Mouse (Mus musculus) embryo, embryonic 9.5 days (tissue): ENCODE results near the gene Itpr1.

Experiments
- DNase-seq: peaks from one replicate; pipeline ENCODE4 v3.0.0-alpha.2; 2017; ENCODE audit errors: extremely low spot score

The Itpr1 gene

DNA sequence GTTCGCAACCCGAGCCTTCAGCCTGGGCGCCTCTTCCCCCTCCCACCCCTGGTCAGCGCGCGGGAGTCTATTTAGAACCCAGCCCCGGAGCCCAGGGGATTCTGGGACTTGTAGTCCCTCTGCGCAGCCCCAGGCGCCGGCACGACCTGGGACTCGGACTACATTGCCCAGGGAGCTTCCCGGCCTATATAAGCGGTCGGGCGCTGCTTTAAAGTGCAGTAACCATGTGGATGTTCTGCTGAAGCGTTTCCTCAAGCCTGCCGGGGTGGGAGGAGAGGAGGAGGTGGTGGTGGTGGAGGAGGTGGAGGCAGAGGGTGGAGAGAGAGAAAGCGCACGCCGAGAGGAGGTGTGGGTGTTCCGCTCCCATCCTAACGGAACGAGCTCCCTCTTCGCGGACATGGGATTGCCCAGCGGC is at the start of gene Itpr1:
TSS of gene Itpr1 (plus strand) at position 216 of the 415 bp plus-strand sequence.
- DNase-seq = peak; percentile 96

DNA sequence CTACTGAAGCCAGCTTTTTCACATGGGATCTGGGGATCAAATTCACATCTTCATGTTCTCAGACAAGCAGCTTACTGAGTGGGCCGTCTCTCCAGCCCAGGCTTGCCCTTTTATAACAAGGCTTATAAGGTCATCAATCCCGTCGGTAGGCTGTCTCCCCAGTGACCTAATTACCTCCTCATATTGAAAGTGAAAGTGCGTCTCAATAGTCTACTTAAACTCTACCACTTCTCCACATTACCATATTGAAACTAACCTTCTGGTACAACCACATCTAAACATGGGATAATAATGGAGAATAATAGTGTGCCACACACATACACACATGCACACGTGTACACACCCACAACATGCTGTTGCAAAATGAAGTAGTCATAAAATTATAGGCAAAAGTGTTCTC is 48.0 kb upstream of the Itpr1 start:
- no peak for DNase-seq

DNA sequence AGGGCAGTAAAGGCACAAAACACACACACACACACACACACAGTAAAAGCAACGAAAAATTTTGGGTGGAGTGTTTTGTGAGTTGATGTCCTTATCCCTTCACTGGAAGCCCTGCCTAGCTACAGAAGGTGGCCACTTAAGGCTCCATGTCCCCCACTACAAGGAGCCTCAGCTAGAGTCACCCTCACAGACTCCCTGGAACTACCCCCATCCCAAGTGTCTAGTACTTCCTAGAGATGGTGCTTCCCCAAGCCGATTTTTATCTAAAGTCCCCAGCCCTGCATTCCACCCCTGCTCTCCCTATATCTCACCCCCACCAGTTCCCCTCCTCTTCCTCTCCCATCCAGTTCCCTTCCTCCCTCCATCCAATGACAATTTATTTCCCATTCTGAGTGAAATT is 47.3 kb upstream of the Itpr1 start:
- no peak for DNase-seq

DNA sequence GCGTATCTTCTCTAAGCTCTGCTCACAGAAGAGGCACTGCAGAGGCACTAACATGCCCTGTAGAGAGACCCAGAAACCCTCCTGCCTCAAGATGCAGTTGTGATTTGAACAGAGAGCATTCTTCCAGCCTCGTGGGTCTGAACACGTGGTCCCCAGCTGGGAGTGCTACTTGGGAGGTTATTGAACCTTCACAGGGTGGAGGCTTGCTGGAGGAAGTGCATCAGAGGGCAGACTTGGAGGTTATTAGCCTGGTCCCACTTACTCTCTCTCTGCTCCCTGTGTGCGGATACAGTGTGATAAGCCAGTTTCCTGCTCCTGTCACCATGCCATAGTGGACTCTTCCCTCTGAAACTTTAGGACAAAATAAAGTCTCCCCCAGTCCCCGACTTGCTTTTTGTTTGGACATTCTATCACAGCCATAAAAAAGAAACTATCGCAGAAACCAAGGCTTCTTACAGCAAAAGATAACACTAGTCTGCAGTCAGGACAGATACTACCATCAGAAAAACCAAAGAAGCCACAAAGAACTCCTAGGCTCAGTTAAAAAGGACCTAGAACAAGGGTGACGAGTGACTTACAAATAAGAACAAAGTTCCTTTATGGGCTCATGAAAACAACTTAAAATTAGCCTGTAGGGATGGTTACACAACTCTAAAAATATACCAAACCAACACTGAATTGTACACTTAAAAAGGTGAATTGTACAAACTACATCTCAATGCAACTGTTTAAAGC is 44.8 kb upstream of the Itpr1 start:
- DNase-seq = no peak

DNA sequence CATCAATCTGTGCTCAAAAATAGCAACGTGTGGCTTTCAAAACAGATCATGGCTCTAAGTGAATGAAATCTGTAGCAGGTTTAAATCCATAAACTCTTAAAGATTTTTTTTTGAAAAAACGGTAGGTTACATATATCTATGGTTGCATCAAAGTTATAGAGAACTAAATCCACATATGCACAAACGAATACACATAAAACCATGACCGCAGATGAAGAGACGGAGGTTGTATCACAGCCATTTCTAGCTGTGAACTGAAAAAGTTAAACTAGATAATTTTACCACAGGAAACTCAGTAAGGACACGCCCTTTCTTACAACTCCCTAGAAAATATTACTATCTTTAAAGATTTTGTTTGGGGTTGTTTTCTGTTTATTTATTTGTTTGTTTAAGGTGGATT is 44.2 kb upstream of the Itpr1 start:
- no peak for DNase-seq

DNA sequence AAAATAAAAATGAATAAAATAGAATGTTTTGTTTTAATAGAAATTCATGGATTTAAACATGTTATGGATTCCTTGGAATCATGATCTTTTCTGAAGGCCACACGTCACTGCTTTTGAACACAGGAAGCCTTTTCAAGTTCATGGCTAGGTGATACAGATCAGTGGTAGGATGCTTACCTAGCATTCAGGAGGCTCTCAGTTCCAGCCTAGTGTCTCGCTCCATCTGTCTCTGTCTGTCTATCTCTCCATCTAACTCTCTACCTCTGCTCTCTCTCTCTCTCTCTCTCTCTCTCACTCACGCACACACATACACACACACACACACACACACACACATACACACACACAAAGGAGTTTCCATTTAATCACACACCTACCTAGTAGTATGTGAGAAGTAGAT is 43.4 kb upstream of the Itpr1 start:
- DNase-seq = no peak

DNA sequence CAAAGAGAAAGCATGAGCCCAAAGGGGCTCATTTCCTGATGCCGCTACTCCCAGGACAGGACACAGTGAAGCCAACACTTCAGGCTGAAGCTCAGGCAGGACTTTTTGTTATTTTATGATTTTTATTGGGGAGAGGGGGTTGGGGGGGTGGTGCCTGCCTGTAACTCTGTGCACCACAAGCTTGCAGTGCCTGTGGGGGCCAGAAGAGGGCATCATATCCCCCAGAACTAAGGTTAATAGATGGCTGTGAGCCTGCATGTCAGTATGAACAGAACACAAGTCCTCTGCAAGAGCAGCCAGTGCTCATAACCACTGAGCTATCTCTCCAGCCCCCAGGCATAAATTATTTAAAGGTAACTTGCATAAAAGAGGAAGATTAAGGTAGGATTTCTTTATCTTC is 40.7 kb upstream of the Itpr1 start:
- DNase-seq = no peak

DNA sequence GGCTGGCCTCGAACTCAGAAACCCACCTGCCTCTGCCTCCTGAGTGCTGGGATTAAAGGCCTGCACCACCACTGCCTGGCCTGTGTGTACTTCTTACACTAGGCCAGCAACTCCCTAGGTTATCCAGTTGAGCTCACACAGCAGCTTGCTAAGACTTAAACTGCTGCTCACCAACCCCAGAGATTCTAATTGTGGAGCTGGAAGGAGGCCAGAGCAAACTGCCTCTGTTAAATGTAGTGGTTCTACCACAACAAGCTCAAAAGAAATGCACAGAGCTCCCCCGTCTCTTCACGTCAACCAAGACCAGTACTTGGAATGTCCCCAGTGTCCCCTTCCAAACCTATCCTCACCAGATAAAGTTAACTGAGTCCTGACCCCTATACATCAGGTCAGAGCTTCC is 38.7 kb upstream of the Itpr1 start:
- no peak for DNase-seq

DNA sequence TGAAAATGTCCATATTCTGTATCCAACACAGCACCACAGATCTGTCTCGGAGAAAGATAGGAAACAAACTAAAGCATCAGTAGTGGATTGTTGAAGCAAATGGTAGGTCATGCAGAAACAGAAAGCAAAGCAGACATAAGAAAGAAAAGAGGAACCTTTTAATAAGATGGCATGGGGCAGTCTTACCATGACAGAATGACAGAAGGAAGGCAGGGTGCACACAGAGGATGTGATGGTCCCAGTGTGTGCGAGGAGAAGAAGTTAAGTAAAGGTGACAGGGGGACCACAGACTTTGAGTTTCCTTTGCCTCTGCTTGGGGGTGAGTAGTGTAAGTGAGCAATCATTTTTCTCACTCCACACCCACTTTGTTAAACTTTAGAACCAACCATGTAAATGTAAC is 33.8 kb upstream of the Itpr1 start:
- DNase-seq = no peak

DNA sequence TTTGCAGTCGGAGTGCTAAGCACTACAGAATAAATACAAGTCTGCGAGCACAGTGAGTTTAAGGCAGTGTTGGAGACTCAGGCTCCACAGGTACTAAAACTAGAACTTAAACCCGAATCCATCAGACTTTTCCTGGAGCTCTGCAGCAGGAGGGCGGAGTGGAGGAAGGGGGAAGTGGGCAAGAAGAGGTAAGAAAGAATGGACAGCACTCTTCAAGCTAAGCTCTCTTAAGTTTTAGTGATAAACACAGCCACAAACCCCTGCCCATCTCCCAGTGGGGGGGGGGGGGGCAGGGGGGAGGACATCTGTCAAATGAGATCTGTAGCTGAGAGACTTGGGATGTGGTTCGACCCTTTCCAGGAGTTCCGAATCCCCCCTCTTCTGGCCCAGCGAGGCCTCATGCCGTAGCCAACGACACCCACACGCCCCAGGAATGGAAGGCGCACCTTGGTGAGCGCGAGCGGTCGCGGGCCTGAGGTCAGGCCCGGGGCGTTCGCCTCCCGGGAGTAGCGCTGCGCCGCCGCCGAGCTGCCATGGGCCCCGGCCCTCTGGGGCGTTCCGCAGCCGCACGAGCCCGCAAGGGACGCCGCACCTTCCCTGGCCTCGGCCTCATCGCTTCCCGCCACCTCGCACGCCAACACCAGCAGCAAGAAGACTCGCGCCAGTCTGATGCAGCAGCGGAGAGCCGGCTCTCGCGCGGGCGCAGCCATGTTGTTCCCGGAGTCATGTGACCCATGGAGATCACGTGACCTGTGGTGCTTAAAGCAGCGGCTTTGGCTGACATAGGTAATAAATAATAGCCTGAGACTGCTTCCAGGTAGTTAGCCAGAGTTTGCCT is 27.8 kb upstream of the Itpr1 start, which contains the start of gene Sumf1:
TSS of gene Sumf1 (minus strand) at position 736 of the 838 bp plus-strand sequence.
- peak; percentile 86 for DNase-seq

DNA sequence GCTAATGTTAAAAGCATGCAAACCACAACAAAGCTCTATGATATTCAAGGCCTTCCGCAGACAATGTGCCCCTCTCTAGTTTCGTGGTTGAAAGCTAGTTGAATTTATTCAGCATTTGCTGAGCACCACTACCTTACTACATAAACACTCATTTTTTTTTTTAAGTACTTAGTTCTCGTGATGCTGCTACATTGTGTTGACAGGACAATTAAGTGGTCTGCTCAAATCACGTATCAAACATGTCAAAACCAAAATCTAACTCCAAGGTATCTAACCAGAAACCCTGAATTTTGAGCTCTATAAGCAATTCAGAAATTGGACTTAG is 27.2 kb upstream of the Itpr1 start:
- DNase-seq = no peak

DNA sequence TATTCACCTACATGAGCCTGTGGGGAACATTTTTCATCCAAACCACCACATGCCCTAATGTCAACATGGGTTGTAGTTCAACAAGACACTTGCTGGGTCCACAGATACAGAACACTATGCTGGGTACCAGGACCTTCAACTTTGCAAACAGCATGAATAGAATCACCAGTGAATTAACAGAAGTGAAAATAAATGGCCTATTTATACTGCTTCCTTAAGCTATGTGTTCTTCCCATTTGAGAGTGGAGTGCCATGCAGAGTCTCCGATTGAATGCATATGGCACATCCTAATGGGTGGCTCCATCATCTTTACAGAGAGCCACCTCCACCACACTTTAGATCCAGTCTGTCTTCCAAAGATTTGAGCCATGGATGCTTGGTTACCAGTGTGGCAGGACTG is 22.2 kb upstream of the Itpr1 start:
- DNase-seq = no peak

DNA sequence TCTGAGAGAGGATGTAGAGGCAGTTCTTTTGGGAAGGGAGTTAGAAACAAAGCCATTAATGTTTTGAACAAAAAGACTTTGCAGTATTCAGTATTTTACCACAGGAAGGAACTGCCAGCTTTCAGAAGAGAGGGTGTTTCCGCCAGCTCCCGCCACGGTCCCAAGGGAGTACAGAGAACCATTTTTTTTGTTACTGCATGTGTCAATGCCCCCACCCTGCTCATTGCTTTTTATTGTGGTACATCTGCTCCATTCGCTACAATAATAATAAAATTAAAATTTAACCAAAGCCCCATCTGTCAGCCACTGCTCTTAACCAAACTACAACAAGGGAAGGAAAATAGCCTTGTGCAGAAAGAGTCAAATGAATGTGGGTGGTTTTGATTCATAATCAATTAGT is 20.3 kb upstream of the Itpr1 start:
- DNase-seq = no peak

DNA sequence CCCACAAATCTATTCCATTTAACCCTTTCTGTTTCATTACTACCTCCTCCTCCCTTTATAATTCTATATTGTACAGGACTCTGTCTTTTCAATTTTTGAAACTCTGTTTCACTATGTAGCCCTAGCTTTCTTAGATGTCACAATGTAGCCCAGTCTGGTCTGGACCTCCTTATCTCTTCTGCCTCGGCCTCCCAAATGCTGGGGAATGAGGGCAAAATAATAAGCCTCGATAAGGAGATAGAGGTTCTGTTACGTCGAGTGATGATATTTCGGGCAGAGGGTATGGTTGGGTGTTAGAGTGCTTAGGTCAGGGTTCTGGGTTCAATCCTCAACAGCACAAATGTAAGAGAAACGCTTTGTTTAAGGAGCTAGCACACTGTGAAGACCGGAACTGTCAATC is 16.2 kb upstream of the Itpr1 start:
- DNase-seq = no peak

DNA sequence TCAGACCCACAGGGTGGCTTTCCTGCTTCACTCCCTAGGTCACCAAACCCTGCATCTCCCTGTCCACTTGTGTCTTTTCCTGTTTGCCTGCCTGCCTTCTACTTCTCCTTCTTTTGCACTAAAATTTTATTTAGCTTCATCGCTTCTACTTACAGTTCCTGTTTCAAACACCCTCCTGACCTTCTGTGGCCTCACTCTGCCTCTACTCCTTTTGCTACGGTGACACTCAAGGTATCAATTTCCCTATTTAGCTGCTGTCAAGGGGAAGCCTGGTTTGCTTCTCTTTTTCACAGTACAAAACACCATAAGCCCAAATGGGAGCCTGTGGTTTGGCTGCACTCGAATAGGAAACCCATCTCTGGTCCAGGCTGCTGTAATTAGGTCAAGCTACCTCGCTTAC is 15.8 kb upstream of the Itpr1 start:
- DNase-seq = no peak

DNA sequence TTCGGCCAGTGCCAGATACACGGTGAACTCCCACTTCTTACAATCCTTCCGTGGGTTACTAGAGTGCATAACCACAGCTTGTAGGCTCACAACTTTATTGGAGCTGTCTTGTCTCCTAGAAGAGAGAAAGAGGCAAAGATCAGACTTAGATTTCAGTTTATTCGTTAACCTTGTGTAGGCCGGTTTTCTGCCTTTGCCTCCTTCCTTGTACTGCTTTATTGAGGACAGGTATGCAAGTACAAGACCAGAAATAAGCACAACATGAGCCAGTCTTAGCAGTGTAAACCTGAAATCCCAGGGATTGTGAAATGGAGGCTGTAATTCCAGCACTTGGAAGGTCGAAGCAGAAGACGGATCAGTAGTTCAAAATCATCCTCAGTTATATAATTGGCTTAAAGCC is 14.6 kb upstream of the Itpr1 start:
- DNase-seq = no peak

DNA sequence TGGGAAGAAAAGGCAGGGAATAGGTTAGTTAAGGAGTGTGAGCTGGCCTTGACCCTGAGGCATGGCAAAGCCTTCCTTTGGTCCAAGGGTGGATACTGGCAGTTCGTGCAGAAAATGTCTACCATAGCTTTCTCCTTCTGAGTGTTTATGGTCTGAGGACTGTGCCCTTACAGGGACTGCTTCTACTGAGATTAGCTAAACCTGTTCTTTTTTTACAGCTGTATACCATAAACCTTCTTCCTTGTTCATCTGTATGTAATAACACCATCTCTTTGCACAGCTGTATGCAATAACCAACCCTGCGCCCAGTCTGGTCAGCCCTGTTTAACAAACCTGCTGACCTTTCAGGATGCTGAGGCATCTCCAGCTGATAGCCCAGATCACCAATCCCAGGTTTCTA is 8.6 kb upstream of the Itpr1 start:
- DNase-seq = no peak

DNA sequence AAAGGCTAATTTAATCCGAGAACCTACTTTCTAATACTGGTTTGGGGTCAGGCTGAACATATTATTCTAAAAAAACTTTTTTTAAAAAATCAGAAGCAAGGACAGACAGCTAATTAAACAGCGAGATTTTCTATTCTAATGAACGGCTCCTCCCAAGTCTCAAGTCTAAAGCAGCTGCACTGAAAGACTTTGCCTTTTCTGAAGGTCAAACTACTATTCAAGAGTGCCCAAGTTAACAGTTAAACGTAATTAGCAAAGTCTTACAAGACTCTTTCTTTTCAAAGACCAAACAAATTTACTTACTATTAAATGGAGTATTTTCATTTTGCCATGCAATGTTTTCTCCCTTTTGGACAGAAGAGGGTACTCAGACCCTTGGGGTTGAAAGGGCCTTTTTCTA is 6.8 kb upstream of the Itpr1 start:
- no peak for DNase-seq

DNA sequence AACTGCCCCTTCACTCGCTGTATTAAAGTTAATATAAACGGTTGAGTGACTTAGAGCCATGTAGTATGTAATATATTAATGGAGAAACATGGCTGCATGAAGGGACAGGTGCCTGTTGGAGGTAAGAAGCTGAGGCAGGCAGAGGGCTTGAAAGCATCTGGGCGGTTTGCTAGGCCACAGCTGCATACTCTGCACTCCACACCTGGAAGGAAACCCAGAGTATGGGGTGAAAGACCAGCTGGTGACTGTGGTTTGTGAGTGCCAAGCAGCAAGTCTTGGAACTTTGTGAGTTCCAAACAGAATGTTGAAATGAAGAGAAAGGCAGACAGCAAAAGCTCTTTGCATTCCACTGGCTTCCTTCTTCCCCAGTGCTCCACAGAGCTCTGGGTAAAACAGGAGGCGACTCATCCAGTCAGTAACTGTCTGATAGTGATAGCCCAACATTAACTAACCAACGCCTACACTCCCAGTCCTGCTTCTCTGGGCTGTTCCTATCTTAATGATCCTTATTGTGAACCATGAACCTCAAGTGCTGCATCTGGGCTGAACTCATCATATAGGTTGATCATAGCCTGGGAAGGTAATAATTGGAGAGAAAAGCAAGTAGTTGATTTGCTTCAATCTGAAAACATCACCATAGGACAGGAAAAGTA is 5.9 kb upstream of the Itpr1 start:
- DNase-seq = no peak

DNA sequence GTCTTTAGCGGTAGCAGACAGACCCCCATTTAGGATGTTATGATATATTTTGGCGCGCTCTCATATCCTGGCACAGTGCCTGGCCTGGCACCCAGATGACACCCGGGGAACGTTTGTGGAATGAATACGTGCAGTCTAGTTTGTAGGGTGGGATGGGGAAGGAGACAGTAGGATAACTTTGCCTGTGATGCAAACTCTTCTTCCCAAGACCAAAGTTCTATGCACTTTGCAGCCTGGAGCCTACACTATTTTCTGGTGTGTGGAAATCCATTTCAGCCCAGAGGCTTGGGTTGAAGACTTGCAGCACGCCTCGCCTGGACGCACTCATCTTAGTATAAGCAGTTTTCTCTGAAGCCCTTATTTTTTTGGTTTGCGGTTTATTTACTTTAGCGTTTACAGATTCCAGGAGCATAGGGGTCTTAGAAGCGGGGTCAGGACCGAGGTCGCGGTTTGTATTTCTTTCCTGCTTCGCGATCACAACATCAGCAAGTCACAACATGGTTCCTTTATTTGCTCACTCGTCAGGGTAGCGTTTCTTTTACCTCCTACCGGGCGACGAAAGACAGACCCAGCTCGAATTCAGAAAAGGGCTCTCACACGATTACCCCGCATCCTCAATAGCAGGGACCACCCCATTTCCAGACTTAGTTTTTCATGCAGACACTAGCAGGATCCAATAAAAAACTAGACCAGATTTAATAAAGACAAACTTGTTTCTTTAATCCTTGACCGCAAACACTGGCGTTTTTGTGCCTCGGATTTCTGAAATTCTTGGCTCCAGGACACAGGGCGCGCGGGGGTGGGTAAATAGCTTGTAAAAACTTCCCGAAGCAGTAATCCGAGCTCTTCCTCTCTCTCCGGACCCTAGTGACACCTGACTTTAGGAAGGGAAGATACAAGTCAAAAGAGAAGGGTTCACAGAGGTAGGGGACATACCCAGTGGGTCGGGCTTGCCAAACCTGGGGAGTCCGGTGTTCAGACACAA is 708 bp upstream of the Itpr1 start:
- no peak for DNase-seq

DNA sequence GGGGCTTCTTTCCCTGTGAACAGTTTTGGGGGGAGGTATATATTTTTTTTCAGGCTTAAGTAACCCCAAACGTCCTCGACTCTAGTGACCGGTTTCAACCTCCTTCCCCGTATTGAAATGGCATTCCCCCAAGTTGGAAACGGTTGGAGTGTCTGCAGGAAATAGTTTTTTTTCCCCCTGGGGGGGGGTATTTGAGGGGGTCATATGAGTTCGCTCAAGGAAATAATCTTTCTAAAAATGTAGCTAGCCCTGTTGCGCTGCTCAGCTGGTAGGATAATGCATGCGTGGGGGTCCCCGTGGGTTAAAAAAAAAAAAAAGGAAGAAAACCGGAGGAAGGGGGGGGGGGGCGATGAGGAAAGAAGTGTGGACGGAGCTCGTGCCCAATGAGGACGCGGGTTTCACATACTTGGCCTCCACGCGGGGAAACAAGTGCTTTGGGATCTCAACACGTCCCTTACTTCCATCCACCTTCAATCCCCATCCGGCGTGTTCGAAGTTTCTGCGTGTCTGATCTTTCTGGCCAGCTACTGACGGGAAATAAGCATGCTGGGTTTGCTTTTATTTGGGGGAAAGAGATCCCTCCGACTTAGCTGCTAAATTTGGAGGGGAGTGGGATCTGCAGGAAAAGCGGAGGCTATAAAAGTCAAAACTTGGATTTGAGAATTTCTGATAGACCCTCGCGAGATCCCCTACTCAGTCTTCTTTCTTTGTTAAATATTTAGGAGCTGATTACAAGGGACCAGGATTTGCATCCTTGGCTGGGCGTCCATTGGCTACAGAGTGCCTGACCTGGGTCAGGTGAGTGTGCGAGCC is 791 bp downstream of the Itpr1 start:
- peak; percentile 35 for DNase-seq
